Mouse (Mus musculus): ENCODE results near the gene Hps1.

DNA sequence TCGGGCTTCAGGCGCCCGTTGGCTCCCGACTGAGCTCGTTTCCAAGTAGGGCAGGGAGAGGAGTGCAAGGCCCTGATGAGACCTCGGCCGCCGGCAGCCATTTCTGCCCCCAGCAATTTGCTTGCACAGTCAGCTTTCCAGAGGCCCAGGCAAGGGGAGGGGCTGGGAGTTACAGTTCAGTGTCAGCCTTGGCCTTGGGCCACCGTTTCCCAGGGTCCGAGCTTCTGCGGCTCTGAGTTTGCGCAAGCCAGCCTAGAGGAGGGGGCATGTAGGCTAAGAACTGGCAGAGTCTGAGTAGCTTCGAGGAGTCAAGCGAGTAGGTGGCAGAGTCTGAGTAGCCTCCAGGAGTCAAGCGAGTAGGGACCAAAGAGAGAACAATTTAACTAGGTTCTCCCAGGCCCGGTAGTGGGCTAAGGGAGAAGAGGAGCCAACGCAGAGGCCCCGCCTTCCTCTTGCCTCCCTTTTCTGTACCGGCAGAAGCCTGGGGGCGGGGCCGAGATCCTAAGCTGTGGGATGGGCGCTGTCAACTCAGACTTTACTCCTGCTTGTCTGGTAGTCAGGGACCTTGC is 27.3 kb downstream of the Hps1 start, which contains the start of gene Pyroxd2:
- TF ChIP-seq CTCF (IDR thresholded peaks at IDR 0.05; ENCODE audit: control insufficient read depth, insufficient read depth, insufficient read length) (no peak), CEBPB (IDR thresholded peaks at IDR 0.05; ENCODE audit: low read depth) (peak; percentile 19), MYOD1 (IDR thresholded peaks at IDR 0.05; ENCODE audit: control insufficient read depth, insufficient read length, low read depth) (no peak)

All from C2C12 (cell line).